Mouse (Mus musculus) midbrain, postnatal 0 days (tissue): ENCODE data around the gene Dand5. TPM values are rescaled to one million over a fixed set of nuclear protein-coding genes. Genes with fewer than 3 reads are reported as not detected.
"Not testable (repeated sequence)": the region's sequence is repeated elsewhere in the genome, so short reads cannot be mapped to it uniquely, and the experiment has no call there.

Experiments
- ATAC-seq: fragments of 200-750 bp; cut with Nextera tagmentation; 2 replicates; pipeline ENCODE4 v1.8.0; 2017; ENCODE audit warnings: moderate number of reproducible peaks, mild to moderate bottlenecking, moderate TSS enrichment, moderate library complexity; ENCODE audit not compliant: low FRiP score
- DNase-seq: peaks from one replicate; pipeline ENCODE4 v3.0.0-alpha.2; 2015; ENCODE audit warnings: low spot score
- H3K27ac ChIP-seq: fragments of 300-500 bp; sonication (generic); 2 replicates; pipeline ENCODE4 v1.5.1; 2014; ENCODE audit warnings: low read depth, mild to moderate bottlenecking, low read length, mixed read lengths
- H3K27me3 ChIP-seq: fragments of 300-500 bp; sonication (generic); 2 replicates; pipeline ENCODE4 v1.6.1; 2014; ENCODE audit warnings: low read length, control low read depth, mixed read lengths; ENCODE audit not compliant: insufficient read depth
- H3K36me3 ChIP-seq: fragments of 300-500 bp; sonication (generic); 2 replicates; pipeline ENCODE4 v1.6.1; 2014; ENCODE audit warnings: low read length, control low read depth, mixed read lengths; ENCODE audit not compliant: insufficient read depth
- H3K4me1 ChIP-seq: fragments of 300-500 bp; sonication (generic); 2 replicates; pipeline ENCODE4 v1.6.1; 2014; ENCODE audit warnings: mild to moderate bottlenecking, control low read depth, antibody characterized with exemption, low read length, mixed read lengths; ENCODE audit not compliant: insufficient read depth
- H3K4me2 ChIP-seq: fragments of 300-500 bp; sonication (generic); 2 replicates; pipeline ENCODE4 v1.6.1; 2014; ENCODE audit warnings: low read depth, mild to moderate bottlenecking, low read length, mixed read lengths; ENCODE audit not compliant: poor library complexity, severe bottlenecking
- H3K4me3 ChIP-seq: fragments of 300-500 bp; sonication (generic); 2 replicates; pipeline ENCODE4 v1.5.1; 2014; ENCODE audit warnings: low read depth, mild to moderate bottlenecking, low read length, moderate library complexity
- H3K9ac ChIP-seq: fragments of 300-500 bp; sonication (generic); replicated peaks from 2 replicates; pipeline ENCODE4 v1.6.1; 2014; ENCODE audit warnings: mild to moderate bottlenecking, low read length, moderate library complexity, mixed read lengths; ENCODE audit not compliant: poor library complexity, severe bottlenecking
- H3K9me3 ChIP-seq: fragments of 300-500 bp; sonication (generic); 2 replicates; pipeline ENCODE4 v1.6.1; 2016; ENCODE audit warnings: low read length, control low read depth
- CTCF ChIP-seq: IDR thresholded peaks from 2 replicates; pipeline ENCODE4 v1.5.1; 2016; ENCODE audit warnings: antibody characterized with exemption, mild to moderate bottlenecking
- WGBS: fragments of 180-500 bp; shearing (Covaris S2); extraction: QIAGEN DNeasy Blood & Tissue Kit; methylation state at CpG from one replicate; pipeline ENCODE4 v1.1.7; 2014; 5-methylcytosine and 5-hydroxymethylcytosine counted together
- polyA plus RNA-seq: library from polyadenylated mRNA; unstranded; fragments of >200 nt; fragmentation: Nextera tagmentation; extraction: Ambion mirVana; gene quantifications from 2 replicates; pipeline ENCODE4 v1.2.1, GENCODE M21; 2015
- total RNA-seq: library from RNA; depleted of rRNA; stranded (reverse); fragments of >200 nt; gene quantifications from 2 replicates; pipeline ENCODE4 v1.2.3, GENCODE M21; 2014

The Dand5 gene
- total and polyA plus RNA-seq, 2 experiments from 2014 or later = 7.6 to 12.6 TPM

- DNase-seq = peak; percentile 74
- Histone ChIP-seq H3K9ac (peak overlapping the region; percentile 99), H3K27me3 (no peaks in the 10 kb centered on the region), H3K4me3 (peak overlapping the region; percentile 90), H3K27ac (peak overlapping the region; percentile 97), H3K9me3 (no peaks in the 10 kb centered on the region), H3K4me1 (peaks cover 5% of the 10 kb centered on the region; the same call in 1 of the 2 replicates), H3K36me3 (peaks cover 31% of the 10 kb centered on the region), H3K4me2 (peak overlapping the region; percentile 66)
- WGBS = 1% methylated on average over 58 of the region's 59 CpGs
- TF ChIP-seq CTCF = no peak
- ATAC-seq = peak; percentile 64; the same call in 1 of the 2 replicates
These were observed 9.6 kb upstream of the Dand5 start for GRCm38 (mm10) chr8:84832034-84832717.

GRCm38 (mm10) chr8:84831490-84831889, 8.9 kb upstream of the Dand5 start, which contains the start of gene Gadd45gip1:
Gene Gadd45gip1 (plus strand): TSS chr8:84831522.
- peaks cover 24% of the 10 kb centered on the region for H3K36me3 ChIP-seq
- H3K9me3 ChIP-seq = no peaks in the 10 kb centered on the region
- TF ChIP-seq CTCF = no peak
- H3K27me3 ChIP-seq = no peaks in the 10 kb centered on the region
- H3K9ac ChIP-seq = peak within 1 kb of the TSS; percentile 99
- H3K27ac ChIP-seq = peak within 1 kb of the TSS; percentile 97
- H3K4me1 ChIP-seq = peaks cover 5% of the 10 kb centered on the region; the same call in 1 of the 2 replicates
- WGBS = 77% methylated on average over 11 of the region's 11 CpGs
- peak within 1 kb of the TSS; percentile 90 for H3K4me3 ChIP-seq
- DNase-seq (no peak), ATAC-seq (no peak)
- peak within 1 kb of the TSS; percentile 66 for H3K4me2 ChIP-seq

DNA sequence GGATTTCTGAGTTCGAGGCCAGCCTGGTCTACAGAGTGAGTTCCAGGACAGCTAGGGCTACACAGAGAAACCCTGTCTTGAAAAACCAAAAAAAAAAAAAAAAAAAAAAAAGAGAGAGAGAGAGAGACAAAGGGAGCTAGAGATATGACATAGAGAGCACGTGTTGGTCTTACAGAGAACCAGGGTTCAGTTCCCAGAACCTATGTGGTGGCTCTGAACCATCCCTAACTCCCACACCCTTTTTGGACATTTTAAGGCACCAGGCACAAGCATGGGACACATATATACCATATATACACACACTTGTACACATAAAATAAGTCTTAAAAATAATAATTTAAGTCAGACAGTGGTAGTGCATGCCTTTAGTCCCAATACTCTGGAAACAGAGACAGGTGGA, 3.9 kb upstream of the Dand5 start:
- WGBS = 100% methylated on average over 1 of the region's 2 CpGs

DNA sequence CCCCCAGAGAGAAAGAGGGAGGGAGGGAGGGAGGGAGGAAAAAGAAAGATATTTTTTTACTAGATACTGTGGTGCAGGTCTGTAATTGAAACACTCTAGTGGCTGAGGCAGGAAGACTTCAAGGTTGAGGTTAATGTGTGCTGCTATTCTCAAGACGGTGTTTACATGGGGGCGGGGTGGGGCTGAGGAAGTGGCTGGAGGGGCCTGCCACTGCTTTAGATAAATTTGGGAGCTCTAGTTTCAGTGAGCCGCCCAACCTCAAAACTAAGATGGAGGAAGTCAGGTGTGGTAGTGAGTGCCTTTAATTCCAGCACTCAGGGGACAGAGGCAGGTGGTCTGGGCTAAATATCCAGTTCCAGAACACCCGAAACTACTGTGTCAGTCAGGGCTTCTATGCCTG, 3.0 kb upstream of the Dand5 start:
- Histone ChIP-seq H3K4me2 (no peak overlapping the region), H3K9ac (no peak overlapping the region), H3K27me3 (no peaks in the 10 kb centered on the region), H3K4me1 (no peaks in the 10 kb centered on the region), H3K36me3 (no peaks in the 10 kb centered on the region), H3K9me3 (no peaks in the 10 kb centered on the region), H3K27ac (no peak overlapping the region), H3K4me3 (no peak overlapping the region)
- TF ChIP-seq CTCF = no peak
- DNase-seq = no peak
- WGBS = 73% methylated on average over 4 of the region's 4 CpGs
- ATAC-seq = no peak

More for the DNA sequence above, 3.9 kb upstream of the Dand5 start:
- not testable (repeated sequence) for H3K4me1 ChIP-seq, H3K4me2 ChIP-seq, H3K9ac ChIP-seq, H3K4me3 ChIP-seq, H3K36me3 ChIP-seq, H3K27me3 ChIP-seq, ATAC-seq, H3K9me3 ChIP-seq, H3K27ac ChIP-seq, DNase-seq

DNA sequence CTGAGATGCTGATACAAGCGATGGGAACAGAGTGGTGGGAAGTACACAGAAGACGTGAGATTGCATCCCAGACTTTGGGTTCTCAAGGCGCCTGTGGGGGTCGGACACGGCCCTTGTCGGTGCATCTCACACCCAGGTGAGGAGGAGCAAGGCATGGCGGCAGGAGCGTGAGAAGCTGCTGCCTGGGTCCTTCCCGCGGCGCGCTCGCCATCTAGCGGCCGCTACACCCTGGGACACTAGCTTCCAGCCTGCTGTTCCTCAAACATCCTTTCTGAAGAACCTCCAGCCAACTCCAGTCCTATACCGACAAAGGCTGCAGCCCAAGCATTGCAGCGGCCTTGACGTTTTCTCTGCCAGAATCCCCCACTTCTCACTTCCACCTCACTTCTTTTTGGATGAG, 1.0 kb upstream of the Dand5 start:
- Histone ChIP-seq H3K4me2 (peak overlapping the region; percentile 38), H3K27ac (no peak overlapping the region), H3K4me1 (no peaks in the 10 kb centered on the region), H3K27me3 (no peaks in the 10 kb centered on the region), H3K36me3 (no peaks in the 10 kb centered on the region), H3K4me3 (peak overlapping the region; percentile 17; the same call in 1 of the 2 replicates), H3K9me3 (no peaks in the 10 kb centered on the region), H3K9ac (no peak overlapping the region)
- WGBS = under 1% methylated on average over 18 of the region's 18 CpGs
- TF ChIP-seq CTCF = peak; percentile 92
- ATAC-seq = peak; percentile 80
- peak; percentile 87 for DNase-seq

DNA sequence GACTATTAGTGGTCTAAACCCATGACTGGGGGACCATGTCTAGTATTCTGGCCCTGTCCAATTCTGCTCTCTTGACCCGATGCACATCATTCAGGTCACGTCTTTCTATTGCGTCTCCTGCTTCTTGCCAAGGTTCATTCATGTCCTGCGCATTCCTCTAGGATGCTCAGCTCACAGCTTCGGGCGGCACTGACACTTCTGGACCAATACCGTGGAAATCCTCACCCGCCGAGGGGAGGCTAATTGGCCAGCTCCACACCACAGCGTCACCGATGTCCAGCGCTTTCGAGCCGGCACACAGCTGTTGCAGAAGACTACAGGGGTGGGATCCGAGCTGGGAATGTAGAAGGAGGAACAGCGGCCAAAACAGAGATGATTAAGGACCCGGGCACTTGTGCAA, 6.5 kb downstream of the Dand5 start:
- H3K9ac ChIP-seq = no peak overlapping the region
- no peaks in the 10 kb centered on the region for H3K9me3 ChIP-seq
- DNase-seq (no peak), ATAC-seq (no peak)
- H3K4me3 ChIP-seq = no peak overlapping the region
- no peak overlapping the region for H3K27ac ChIP-seq
- WGBS = 82% methylated on average over 17 of the region's 17 CpGs
- H3K4me1 ChIP-seq = no peaks in the 10 kb centered on the region
- H3K27me3 ChIP-seq = no peaks in the 10 kb centered on the region
- no peak for TF ChIP-seq CTCF
- no peaks in the 10 kb centered on the region for H3K36me3 ChIP-seq
- no peak overlapping the region for H3K4me2 ChIP-seq
